Mouse (Mus musculus) ovary, postnatal 14 days (tissue): ENCODE data around the gene Dll1.
A peak's percentile ranks its signal among the peaks of the same experiment; 100 is the strongest.

Experiments used
- DNase-seq: peaks from one replicate; pipeline ENCODE4 v3.0.0; 2022; ENCODE audit warnings: low spot score

The Dll1 gene

DNA sequence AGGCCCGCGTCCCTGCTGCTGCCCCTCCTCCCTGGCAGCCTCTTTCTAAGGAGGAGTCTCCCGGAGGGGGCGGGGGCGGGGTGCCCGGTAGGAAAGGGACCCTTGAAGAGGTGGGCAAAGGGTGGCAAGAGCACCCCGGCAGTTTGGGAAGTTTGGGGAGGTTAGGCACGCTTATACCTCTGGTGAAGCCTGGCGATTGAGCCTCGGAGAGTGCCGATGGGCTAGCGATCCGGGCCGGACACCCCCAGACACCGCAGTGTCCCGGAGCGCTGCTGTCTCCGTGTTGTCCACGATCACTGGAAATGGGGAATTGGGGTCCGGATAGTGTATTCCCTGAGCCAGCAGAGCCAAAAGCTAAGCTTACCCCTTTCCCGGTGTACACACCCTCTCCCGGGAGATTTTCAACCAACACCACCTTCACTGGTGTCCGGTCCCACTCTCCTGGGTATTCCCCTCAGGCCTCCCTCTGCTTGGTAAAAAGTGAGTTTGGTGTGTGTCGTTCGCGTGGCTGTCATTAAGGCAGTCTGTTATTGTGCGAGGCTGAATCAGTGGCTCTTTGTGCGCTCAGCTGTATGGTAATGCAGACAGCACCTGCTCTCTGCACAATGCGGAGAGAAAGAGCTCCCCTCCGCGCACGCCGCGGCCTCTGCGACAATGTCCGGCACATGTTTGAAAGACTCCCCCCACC is at the start of gene Dll1:
Gene Dll1, minus strand, starts transcription at position 379 of the 688 bp plus-strand sequence.
- peak; percentile 27 for DNase-seq

DNA sequence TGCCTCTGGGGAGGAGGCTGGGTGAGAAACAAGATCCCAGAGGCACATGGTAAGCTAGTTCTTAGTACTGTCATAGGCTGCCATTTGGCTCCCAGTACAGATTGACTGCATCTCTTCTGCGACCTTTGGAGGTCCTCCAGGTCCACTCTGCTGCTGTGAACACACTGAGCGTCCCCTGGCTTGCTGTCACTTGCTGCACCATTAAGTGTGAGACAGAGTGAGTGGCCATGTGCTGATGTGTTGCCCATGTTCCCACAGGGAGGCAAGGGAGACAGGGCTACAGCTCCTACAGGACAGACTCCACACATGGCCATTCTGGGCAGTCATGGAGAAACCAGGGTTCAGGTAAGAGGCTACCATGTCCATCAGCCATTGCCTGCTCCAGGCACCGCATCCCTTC is 49.3 kb upstream of the Dll1 start:
- DNase-seq, result no peak

DNA sequence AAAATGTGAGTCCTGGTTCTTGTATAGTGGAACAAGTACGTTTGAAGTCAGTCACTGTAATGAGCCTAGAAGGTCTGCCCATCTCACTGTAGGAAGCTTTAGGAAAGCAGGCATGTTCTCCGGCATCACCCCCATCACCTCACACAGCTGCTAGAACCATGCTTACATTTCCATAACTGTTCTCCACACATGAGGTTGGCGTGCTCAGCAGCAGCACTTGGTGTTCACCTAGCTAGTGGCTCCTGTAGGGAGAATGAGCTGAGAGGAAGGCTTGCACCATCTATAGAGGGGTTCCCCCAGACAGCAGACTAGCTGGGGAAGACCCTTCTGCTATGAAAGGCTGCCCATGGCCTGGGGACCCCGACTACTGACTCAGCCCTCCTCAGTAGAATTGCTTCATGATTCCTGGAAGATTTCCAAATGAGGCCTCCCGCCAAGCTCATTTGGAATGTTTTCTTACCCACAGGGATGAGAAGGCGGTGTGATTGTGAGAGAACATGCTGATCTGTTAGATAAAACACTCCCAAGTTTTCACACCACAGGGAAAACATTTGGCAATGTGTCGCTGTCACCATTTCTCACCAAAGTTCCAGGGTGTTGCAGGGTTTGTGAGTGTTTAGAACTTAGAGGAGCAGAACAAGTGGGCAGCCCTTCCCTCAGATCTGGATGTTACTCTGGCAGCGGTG is 46.6 kb upstream of the Dll1 start:
- peak; percentile 13 for DNase-seq

DNA sequence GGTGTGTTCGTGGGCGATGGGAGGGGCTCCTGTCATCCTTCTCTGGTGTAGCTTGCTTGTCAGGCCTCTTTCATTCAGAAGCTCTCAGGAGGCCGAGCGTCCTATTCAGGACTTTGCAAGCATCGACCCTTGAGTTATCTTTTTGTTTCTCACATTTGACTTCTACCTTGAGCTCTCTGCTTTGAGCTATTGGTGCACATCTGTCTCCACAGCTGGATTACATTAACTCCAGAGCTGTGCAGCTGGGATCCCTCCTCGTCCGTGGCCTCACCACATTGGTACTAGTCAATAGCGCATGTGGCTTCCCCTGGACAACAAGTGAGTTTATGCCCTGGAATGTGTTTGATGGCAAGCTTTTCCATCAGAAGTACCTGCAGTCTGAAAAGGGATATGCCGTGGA is 46.0 kb upstream of the Dll1 start:
- DNase-seq, result no peak

DNA sequence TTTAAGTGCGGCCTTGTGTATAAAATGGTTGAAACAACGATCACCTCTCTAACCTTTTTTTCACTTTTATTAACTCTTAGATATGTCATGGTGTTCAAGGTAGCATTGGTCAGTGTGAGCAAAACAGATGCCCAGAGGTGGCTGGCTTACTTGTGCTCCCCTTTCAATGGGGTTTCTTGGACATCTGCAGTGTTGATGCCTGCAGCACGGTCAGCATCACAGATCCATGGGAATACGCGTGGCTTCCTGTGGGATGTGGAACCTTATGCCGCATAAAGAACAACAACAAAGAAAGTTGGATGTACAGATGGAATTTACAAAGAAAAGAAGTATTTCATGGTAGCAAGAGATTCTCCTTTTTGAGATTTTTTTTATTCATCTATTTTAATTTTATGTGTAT is 44.8 kb upstream of the Dll1 start:
- no peak for DNase-seq

DNA sequence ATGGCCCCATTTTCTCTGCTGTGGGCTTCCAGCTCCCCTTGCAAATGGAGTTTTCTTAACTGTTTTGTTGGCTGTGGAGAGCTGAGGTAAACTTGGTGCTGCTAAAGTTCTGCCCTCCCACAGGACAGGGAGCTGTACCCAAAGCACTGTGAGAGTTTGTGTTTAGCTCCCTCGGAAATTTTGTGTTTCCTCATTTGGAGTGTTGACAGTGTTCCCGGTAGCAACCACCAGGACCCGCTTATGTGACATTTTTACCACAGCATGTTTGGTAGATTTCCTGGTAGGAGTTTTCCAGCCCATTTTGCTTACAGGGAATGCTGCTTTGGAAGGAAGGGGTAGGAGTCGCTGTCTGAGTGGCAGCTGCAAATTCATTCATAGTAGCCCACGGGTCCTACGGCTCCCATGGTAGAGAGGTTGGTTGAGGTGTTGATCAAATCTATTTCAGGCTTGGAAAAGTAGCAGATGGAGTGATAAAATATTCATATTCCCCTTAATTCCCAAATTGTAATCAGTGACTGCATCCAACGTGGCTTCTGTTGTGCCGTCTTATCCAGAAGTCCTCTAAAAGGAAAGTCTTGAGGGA is 43.4 kb upstream of the Dll1 start:
- DNase-seq, result no peak

DNA sequence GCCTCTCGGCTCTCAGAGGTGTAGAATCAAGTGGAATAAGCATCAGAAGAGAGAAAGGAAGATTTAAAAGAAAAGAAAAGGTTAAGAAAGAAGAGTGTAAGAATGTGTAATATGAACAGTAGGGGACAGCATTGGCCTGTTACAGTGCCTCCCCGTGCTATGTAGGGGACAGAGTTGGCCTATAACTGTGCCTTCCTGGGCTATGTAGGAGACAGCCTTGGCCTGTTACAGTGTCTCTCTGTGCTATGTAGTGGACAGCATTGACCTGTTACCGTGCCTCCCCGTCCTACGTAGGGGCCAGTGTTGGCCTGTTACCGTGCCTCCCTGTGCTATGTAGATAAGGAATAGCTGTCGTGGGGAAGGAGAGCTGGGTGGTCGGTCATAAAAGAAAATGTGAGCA is 42.9 kb upstream of the Dll1 start:
- DNase-seq, result no peak

DNA sequence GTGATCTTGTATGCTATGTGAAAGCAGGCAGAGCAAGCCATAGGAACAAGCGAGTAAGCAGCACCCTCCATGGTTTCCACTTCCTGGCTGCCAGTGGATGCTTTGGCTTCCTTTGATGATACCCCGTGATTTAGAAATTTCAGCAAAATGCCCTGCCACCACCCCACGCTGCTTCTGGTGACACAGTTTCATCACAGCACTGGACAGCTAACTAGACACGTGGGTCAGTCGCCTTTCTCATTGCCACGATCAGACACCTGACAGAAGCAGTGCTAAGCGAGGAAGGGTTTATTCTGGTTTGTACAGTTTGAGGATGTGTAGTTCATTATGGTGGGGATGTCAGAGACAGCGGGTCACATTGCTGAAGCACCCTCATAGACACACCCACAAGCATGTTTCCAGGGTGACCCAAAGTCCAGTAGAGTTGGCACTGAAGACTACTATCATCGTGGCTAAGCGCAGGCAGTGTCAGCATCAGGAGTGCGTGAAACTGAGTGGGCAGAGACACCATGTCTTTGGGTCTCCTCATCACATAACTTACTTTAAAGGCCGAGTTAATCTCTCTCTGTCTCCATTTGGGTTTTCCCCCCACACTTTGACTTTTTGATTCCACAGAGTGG is 40.0 kb upstream of the Dll1 start:
- no peak for DNase-seq

DNA sequence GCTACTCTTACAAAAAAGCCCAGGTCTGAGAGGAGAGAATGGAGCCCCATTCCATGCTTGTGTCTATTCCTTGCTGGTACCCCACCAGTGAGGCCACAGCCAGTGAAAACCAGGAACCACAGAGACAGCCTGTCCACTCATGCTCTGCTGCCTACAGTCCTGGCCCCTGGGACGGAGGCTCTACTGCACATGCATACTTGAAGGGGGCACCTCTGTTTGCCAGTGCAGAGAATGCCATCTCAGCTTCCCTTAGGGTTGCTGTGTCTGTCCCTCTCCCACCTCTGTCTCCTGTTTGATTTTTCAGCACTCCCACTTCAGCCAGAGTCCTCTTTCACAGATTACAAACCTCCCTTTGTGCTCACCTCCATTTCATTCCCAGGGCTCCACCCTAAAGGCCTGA is 34.2 kb upstream of the Dll1 start:
- DNase-seq, result no peak

DNA sequence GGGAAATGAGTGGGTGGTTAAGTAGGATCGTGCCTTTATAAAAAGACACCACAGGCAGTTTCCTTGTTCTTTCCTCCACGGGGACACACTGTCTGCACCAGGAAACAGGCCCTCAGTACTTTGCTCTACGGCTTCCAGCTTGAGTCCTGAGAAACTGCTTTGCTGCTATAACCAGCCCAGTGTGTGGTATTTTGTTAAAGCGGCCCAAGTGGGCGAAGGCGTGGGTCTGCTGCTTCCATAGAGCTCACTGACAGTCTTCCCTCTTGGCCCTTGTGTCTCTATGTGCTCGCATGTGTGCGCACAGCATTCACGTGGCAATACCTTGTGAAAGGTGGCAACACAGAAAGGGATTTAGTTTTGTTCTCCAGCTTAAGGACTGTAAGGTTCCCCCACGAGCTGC is 32.6 kb upstream of the Dll1 start:
- DNase-seq, result no peak

DNA sequence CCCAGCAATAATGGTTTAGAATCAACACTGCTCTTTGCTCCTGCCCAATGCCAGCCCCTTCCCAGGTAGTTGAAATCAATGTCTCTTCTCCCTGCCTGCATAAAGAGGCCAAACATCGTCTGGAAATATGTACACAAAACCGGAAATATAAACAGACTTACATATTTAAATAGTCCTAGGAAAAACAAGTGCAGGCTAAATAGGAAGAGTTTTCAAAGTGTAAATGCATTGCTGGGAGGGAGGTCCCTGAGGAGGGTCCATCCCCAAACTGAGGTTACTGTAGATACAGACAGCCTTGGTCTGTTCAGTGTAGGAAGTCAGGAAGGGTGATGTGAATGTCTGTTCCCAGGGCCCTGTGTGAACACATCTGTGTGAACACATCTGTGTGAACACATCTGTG is 29.9 kb upstream of the Dll1 start:
- DNase-seq, result no peak

DNA sequence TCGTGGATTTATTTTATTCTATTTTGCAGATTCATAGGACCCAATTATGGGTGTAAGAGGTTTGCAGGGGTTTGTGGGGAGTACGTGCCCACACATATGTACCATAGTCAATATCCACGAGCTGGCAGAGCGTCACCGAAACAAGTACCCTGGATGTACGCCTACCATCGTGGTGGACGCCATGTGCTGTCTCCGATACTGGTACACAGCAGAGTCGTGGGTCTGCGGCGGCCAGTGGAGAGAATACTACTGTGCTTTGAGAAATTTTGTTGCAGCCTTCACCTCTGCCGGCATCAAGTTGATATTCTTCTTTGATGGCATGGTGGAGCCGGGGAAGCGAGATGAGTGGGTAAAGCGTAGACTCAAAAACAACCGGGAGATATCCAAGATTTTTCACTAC is 25.0 kb upstream of the Dll1 start:
- DNase-seq, result no peak

DNA sequence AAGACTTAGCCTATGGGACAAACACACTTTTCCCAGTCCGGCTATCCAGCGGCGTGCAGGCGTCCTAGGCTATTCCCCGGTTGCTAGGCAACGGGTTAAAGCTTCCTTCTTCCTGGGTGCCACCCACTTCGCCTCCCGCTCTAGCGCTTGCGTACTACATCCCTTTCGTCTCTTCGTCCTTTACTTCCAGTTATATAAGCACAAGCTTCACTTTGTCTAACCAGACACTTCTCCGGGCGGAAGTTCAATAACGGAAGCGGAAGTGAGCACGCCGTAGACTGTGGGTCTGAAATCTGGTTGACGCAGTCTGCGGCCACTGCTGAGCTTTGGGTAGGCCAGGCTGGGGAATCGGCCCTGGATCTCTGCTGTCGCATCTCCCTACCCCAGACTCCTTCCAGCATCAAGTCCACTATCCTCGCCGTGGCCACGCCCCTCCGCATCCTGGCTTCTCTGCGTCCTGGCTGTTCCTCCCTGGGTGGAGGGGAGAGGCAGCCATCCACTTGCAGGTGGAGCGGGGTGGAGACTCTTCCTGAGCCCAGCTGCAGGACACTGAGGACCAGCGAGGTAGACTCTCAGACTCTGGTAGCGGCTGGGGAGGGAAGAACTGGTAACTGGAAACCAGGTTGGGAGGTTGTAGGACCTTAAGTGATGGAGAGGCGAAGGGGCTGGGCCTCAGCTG is 19.5 kb upstream of the Dll1 start, which contains the start of gene Fam120b:
Gene Fam120b, plus strand, starts transcription at position 206 of the 679 bp plus-strand sequence.
- DNase-seq, result peak; percentile 67

DNA sequence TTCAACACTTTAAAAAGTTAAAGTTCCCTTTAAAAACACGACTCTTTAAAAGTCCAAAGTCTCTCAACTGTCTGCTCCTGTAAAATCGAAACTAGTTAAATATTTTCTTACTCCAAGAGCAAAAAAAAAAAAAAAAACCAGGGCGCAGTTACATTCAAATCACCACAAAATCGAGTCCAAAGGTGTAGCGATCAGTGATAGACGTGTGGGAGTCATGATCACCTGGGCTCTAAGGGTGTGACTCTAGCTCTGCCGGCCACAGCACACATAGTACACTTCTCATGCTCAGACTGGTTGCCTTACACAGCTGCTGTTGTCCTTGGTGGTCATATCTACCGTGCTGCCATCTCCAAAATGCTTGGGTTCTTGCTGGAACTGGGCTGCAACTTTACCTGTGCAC is 12.7 kb upstream of the Dll1 start:
- DNase-seq, result no peak

DNA sequence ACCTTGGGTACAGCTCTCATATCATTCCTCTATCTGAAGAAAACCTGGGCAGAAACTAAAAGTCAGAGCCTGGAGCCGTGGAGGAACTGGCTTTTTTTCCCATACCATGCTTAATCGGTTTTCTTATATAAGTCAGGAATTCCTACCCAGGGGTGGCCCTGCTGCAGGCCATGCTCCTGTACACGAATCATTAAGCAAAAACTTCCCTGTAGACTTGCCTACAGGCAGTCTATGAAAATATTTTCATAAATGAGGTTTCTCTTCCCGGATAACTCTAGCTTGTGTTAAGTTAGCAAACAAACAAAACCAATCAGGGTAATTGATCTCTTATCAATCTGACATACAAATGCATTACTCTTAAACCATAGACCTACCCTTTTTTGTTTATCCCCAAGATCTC is 12.2 kb upstream of the Dll1 start:
- no peak for DNase-seq

DNA sequence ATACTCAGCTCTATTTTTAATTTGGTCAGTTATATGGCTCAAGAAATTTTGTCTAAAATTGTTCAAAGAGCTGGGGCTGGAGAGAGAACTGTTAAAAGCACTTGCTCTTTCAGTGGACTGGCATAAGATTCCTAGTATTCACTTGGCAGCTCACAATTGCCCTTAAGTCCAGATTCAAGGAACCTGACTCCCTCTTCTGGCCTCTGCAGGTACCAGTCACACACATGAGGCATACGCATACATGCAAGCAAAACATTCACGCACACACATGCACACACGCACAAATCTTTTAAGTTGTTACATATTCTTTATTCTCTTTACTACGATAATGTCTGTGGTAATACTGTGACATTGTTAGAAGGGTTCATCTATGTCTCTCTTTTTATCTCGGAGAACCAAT is 6.7 kb upstream of the Dll1 start:
- no peak for DNase-seq

DNA sequence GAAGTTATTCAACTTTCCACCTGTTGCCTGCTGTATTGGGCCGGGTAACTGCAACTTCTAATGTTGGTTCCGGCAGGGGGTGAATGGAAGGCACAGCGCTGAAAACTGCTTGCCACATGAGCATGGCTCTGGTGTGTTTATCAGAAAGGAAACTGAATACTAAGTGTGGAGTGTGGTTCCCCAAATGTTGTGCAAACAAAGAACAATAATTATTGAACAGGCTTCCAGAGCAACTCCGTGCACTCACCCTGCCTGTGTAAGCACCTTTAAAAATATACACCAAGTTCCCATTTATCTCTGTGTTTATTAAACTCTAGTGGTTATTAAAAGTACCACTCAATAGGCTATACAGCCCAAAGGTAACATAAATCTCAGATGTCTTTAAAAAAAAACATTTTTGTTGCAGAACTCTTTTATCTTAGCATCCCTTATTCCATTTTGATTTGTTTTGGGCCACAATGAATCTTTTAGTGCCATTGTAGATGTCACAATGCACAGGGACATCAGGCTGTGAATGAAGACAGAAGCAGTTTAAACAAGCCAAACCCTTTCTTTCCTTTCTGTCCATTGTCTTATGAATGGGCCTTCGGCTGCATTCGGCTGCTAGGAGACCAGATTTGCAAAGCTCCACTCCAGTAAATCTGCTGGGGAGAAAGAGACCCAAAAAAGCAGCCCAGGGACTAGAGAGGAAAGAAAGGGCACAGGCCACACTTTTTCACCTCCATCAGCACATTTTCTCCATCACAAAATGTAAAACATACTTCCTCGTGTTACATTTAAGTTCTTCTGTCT is 5.4 kb upstream of the Dll1 start:
- no peak for DNase-seq

DNA sequence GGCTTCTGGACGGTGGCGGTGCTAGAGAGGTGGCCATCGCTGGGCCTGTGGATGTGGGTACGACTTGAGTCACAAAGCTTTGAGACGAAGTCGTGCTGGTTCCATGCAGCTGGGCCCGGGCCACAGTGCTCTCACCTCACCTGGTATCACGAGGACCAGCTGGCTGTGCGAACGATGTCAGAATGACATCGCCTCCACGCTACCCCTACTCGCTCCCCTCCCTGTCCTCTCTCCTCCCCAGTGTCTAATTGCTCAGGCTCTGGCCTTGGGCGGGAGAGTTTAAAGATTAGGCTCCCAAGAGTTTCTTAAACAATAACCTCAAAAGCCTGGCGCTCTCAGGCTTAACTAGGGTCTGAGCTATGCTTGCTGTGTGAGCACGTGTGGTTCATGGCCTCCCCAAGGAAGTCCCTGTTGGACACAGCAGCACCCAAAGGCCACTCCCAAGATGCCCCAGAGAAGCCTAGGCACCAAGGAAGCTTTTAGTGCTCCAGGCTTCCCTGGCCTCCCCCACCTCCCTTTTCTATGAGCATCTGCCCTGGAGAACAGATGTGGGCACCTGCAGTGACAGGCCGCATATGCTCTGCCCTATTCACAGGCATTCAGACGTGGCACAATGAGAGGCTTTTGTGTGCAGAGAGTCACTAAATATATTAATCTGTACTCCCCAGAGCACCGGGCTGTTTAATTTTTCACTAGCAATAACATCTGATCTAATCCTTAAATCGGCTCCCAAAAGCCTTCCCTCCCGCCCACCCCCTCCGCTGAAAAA is 4.6 kb upstream of the Dll1 start:
- no peak for DNase-seq

DNA sequence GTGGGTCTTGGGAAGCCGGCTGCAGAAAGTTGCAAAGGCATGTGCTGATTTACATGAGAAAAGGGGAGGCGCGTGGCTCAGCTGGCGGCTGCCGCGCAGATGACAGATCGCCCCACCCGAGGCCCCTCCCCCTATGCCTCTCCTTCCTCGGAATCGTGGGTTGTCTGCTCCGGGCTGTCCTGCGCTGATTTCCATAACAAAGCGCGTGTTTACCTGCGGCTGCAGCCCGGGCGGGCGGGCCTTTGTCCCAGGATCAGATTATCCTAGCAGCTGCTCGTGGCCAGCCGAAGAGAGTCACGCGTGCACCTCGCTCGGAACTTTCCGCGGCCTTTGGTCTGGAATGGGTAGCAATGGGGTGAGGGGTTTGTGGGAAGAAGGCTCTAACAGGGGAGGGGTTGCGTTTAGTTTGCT is 4.0 kb upstream of the Dll1 start:
- peak; percentile 16 for DNase-seq

DNA sequence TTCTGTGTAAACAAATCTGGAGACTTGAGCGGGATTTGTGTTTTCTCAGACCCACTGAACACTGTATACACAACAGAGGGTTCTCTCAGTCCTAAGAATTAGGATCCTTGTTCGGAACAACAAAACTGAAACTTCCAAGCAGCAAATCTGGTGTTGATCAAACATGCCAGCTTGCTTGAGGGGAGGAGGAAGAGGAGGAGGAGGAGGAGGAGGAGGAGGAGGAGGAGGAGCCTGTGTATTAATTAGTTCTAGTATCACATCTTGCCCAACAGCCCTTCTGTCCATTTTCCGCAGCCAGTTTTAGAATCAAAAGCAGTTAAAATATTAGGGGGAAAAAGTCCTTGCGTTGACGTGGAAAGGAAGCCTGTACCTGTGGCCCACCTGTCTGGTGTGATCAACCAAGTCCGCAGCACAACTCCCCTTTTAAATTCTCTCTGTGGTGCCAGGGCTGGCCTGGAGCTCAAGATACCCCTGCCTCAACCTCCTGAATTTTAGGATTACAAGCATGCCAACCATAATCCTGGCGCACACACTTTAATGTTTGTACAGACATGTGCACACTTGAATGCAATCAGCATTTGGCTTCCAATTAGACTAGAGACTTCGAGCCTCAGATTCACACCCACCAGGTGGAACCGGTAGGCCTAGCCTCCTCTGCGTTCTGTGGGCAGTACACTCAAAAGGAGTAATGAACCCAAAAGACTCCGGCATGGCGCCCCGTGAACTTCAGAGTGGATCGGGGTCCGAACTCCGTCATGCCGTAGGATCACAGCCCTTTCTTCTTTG is 3.3 kb upstream of the Dll1 start:
- DNase-seq, result no peak
